Mouse (Mus musculus): ENCODE results near the gene Il1f8.
"Not testable (repeated sequence)": the region's sequence is repeated elsewhere in the genome, so short reads cannot be mapped to it uniquely, and the experiment has no call there.

Il1f8 gene

GRCm38 (mm10) chr2:24152861-24153260, at the start of gene Il1f8:
Il1f8 (plus strand) TSS chr2:24153161.
- no peak for DNase-seq (ENCODE audit: low spot score)

- no peak for DNase-seq (ENCODE audit: low spot score)
These were observed 49.2 kb upstream of the Il1f8 start for GRCm38 (mm10) chr2:24103619-24104289.

GRCm38 (mm10) chr2:24109085-24109484, 43.9 kb upstream of the Il1f8 start:
- DNase-seq (ENCODE audit: low spot score), result no peak

GRCm38 (mm10) chr2:24134373-24134772, 18.6 kb upstream of the Il1f8 start:
- no peak for DNase-seq (ENCODE audit: low spot score)

- DNase-seq (ENCODE audit: low spot score), result peak; percentile 35
These were observed 28.8 kb downstream of the Il1f8 start for GRCm38 (mm10) chr2:24181683-24182331.

GRCm38 (mm10) chr2:24182423-24183147, 29.6 kb downstream of the Il1f8 start:
- DNase-seq (ENCODE audit: low spot score), result not testable (repeated sequence)

GRCm38 (mm10) chr2:24184092-24184491, 31.1 kb downstream of the Il1f8 start:
- DNase-seq (ENCODE audit: low spot score), result not testable (repeated sequence)

GRCm38 (mm10) chr2:24186176-24186575, 33.2 kb downstream of the Il1f8 start, which contains the start of gene Il1f9:
Il1f9 (plus strand) TSS chr2:24186476.
- DNase-seq (ENCODE audit: low spot score), result no peak

GRCm38 (mm10) chr2:24187585-24187984, 34.6 kb downstream of the Il1f8 start:
- DNase-seq (ENCODE audit: low spot score), result no peak

GRCm38 (mm10) chr2:24188189-24188588, 35.2 kb downstream of the Il1f8 start:
- DNase-seq (ENCODE audit: low spot score), result no peak

All from layer of hippocampus, adult 11-12 months (tissue).